Mouse (Mus musculus) midbrain, embryonic 12.5 days (tissue): ENCODE data around the gene Tent4b. TPM values are rescaled to one million over a fixed set of nuclear protein-coding genes. Genes with fewer than 3 reads are reported as not detected.

Experiments
- ATAC-seq: fragments of 200-750 bp; cut with Nextera tagmentation; 2 replicates; pipeline ENCODE4 v1.8.0; 2017; ENCODE audit warnings: low read depth, moderate TSS enrichment, moderate library complexity; ENCODE audit not compliant: low FRiP score
- H3K27ac ChIP-seq: fragments of 300-500 bp; sonication (generic); replicated peaks from 2 replicates; pipeline ENCODE4 v1.5.1; 2016; ENCODE audit warnings: mild to moderate bottlenecking
- H3K27me3 ChIP-seq: fragments of 300-500 bp; sonication (generic); 2 replicates; pipeline ENCODE4 v1.6.1; 2016; ENCODE audit warnings: mild to moderate bottlenecking
- H3K36me3 ChIP-seq: fragments of 300-500 bp; sonication (generic); 2 replicates; pipeline ENCODE4 v1.6.1; 2016
- H3K4me1 ChIP-seq: fragments of 300-500 bp; sonication (generic); 2 replicates; pipeline ENCODE4 v1.6.1; 2016
- H3K4me2 ChIP-seq: fragments of 300-500 bp; sonication (generic); replicated peaks from 2 replicates; pipeline ENCODE4 v1.6.1; 2016; ENCODE audit warnings: mild to moderate bottlenecking, moderate library complexity
- H3K4me3 ChIP-seq: fragments of 300-500 bp; sonication (generic); 2 replicates; pipeline ENCODE4 v1.5.1; 2016; ENCODE audit warnings: mild to moderate bottlenecking
- H3K9ac ChIP-seq: fragments of 300-500 bp; sonication (generic); replicated peaks from 2 replicates; pipeline ENCODE4 v1.6.1; 2016; ENCODE audit warnings: mild to moderate bottlenecking, moderate library complexity
- H3K9me3 ChIP-seq: fragments of 300-500 bp; sonication (generic); 2 replicates; pipeline ENCODE4 v1.6.1; 2016; ENCODE audit warnings: mild to moderate bottlenecking
- WGBS: fragments of 180-500 bp; shearing (Covaris S2); methylation state at CpG from one replicate; pipeline ENCODE4 v1.1.7; 2016; 5-methylcytosine and 5-hydroxymethylcytosine counted together
- polyA plus RNA-seq: library from polyadenylated mRNA; unstranded; fragments of >200 nt; fragmentation: Nextera tagmentation; extraction: Ambion mirVana; gene quantifications from 2 replicates; pipeline ENCODE4 v1.2.1, GENCODE M21; 2016

Tent4b gene
- polyA plus RNA-seq, 1 experiment from 2014 or later: 11.8 TPM

DNA sequence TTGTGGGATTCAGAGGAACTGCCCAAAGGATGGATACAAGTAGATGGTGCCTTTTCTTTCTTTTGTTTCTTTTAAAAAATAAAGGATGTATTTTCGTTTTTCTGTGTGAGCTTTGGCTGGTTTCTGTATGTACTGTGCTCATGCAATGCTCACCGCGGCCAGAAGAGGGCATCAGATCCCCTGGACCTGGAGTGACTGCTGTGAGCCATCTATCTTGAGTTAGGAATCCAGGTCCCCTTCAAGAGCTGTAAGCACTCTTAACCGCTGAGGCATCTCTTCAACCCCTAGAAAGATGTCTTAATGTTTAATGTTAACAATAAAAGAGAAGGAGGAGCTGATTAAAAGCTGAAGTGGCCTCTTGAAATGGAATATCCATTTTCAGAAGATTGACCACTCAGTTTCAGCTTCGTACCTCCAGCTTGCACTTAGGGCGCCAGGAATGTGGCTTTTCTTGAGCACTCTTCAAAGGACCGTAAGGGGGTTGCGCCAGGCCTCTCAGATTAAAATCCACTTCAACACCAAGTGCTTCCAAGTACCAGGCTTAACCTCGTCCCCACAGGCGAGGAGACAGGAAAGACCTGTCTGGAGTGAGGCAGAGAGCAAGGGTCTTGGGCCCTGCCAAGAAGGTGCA is 67.3 kb downstream of the Tent4b start:
- Histone ChIP-seq H3K27ac (no peak overlapping the region), H3K36me3 (no peaks in the 10 kb centered on the region), H3K9ac (no peak overlapping the region), H3K9me3 (no peaks in the 10 kb centered on the region), H3K27me3 (peaks cover 9% of the 10 kb centered on the region), H3K4me3 (no peak overlapping the region), H3K4me1 (peaks cover 9% of the 10 kb centered on the region; the same call in 1 of the 2 replicates), H3K4me2 (no peak overlapping the region)
- no peak for ATAC-seq
- 48% methylated on average over 10 of the region's 10 CpGs for WGBS

DNA sequence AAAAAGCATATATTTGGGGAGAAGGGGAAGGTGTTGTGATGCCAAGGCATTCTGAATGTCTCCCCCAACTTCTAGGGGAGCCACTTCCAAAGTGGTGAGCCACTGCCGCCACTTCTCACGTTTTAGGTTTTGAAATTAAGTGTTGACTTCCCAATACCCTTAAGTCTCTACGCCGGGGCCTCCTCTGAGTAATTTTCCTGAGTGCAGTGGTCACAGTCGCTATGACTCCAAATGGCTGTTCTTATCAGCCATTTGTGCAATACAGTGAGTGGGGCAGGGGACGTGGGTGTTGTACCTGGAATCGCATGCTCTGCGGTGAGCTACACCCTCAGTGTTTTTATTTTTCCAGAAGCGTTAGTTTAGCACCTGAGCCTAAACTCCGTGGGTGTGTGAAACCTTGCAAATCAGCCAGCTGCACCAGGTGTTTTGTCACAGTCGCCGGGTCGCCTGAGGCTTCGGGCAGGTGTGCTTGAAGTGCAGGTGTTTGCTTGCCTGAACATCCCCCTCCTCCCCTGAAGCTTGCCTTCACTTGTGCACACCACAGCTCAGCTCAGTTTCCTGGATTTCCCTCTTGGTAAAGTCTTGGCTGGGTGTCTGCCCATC is 67.9 kb downstream of the Tent4b start:
- Histone ChIP-seq H3K9ac (no peak overlapping the region), H3K27me3 (peaks cover 16% of the 10 kb centered on the region), H3K4me3 (no peak overlapping the region), H3K4me2 (no peak overlapping the region), H3K27ac (no peak overlapping the region), H3K4me1 (peaks cover 9% of the 10 kb centered on the region), H3K9me3 (no peaks in the 10 kb centered on the region), H3K36me3 (no peaks in the 10 kb centered on the region)
- no peak for ATAC-seq
- 88% methylated on average over 14 of the region's 14 CpGs for WGBS

DNA sequence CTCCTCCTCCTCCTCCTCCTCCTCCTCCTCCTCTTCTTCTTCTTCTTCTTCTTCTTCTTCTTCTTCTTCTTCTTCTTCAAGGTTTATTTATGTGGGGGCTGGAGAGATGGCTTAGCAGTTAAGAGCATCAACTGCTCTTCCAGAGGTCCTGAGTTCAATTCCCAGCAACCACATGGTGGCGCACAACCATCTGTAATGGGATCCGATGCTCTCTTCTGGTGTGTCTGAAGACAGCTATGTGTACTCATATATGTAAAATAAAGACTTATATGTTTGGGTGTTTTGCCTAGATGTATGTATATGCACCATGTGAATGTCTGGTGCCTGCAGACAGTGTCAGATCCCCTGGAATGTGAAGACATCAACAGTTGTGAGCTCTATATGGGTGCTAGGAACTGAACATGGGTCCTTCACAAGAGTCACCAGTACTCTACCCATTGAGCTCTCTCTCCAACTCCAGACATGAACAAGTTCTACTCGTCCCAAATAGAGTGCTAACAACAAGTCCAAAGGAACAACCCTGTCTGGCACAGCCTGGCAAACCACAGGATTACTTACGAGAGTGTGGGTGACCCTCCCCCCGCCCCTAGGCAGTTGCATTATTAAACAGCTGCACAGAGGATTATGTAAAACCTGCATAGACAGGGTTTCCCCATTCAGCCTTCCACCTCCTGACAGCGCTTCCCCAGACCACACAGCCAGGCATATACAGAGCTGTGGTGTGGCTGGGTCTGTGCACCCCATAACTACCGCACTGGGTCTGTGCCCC is 70.3 kb downstream of the Tent4b start:
- no peak overlapping the region for H3K27ac ChIP-seq
- peaks cover 16% of the 10 kb centered on the region for H3K4me1 ChIP-seq
- WGBS: 59% methylated on average over 7 of the region's 7 CpGs
- ATAC-seq: no peak
- H3K4me3 ChIP-seq: no peak overlapping the region
- H3K27me3 ChIP-seq: peaks cover 39% of the 10 kb centered on the region
- no peaks in the 10 kb centered on the region for H3K9me3 ChIP-seq
- no peak overlapping the region for H3K4me2 ChIP-seq
- no peak overlapping the region for H3K9ac ChIP-seq
- H3K36me3 ChIP-seq: no peaks in the 10 kb centered on the region

DNA sequence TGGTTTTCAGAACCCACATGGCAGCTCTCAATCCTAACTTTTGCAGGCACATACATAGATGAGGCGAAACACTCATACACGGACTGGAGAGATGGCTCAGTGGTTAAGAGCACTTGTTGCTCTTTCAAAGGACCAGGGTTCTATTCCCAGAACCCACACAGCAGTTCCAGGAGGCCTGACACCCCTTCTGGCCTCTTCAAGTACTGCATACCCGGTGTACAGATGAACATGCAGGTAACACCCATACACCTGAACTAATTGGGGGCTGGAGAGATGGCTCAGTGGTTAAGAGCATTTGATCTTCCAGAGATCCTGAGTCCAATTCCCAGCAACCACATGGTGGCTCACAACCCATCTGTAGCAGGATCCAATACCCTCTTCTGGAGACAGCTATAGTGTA is 71.1 kb downstream of the Tent4b start:
- H3K9ac ChIP-seq: no peak overlapping the region
- no peak overlapping the region for H3K4me2 ChIP-seq
- 73% methylated on average over 3 of the region's 3 CpGs for WGBS
- no peak overlapping the region for H3K4me3 ChIP-seq
- no peak overlapping the region for H3K27ac ChIP-seq
- no peaks in the 10 kb centered on the region for H3K9me3 ChIP-seq
- no peak for ATAC-seq
- H3K36me3 ChIP-seq: no peaks in the 10 kb centered on the region
- H3K4me1 ChIP-seq: peaks cover 16% of the 10 kb centered on the region
- peaks cover 45% of the 10 kb centered on the region for H3K27me3 ChIP-seq

DNA sequence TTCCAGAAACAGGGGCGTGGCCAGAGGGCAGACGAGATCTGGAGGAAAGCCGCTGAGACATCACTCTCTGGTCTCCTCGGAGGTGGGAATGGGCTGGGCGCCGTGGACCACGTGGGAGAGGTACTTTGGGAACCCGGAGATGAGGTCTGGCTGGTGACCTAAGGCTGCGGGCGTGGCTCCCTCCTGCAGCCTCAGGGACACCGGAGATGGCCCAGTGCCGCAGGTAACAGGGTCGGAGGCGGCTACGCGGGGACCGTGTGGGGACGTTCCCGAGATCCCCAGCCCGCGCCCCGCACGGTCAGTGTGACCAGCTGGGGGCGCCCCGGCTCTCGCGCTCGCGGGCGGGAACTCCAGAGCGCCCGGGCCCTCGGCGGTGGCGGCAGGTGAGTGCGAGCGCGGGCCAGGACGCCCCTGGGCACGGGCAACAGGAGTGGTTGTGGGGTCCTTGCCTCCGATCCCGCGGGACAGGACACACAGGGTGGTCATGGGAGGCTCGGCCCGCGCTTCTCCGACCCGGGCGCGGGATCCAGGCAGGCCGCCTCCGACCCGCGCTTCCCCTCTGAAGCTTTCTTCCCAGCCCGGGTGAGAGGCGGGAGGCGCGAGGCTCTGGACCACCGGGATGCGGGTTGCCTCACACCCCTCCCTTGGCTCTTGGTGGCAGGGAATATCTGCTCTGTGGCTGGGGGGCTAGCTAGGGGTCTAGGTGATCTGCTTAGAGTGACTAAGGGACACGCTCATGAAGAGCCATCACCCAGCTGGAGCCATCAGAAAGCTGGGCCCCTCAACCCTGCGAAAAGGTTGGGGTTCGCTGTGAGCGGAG is 73.4 kb downstream of the Tent4b start, which contains the start of gene Adcy7:
Adcy7 (plus strand) TSS at position 173 of the 820 bp plus-strand sequence.
- Histone ChIP-seq H3K9ac (peak within 1 kb of the TSS; percentile 65), H3K36me3 (no peaks in the 10 kb centered on the region), H3K4me1 (peaks cover 10% of the 10 kb centered on the region), H3K4me2 (peak within 1 kb of the TSS; percentile 83), H3K9me3 (no peaks in the 10 kb centered on the region), H3K4me3 (peak within 1 kb of the TSS; percentile 47), H3K27me3 (peaks cover 45% of the 10 kb centered on the region), H3K27ac (no peak within 1 kb of the TSS)
- ATAC-seq: peak; percentile 56; the same call in 1 of the 2 replicates
- WGBS: 4% methylated on average over 61 of the region's 64 CpGs

- H3K9ac ChIP-seq: peak overlapping the region; percentile 65; the same call in 1 of the 2 replicates
- H3K9me3 ChIP-seq: no peaks in the 10 kb centered on the region
- peaks cover 10% of the 10 kb centered on the region for H3K4me1 ChIP-seq
- 71% methylated on average over 7 of the region's 7 CpGs for WGBS
- ATAC-seq: no peak
- H3K27me3 ChIP-seq: peaks cover 45% of the 10 kb centered on the region
- H3K4me2 ChIP-seq: peak overlapping the region; percentile 83
- no peak overlapping the region for H3K27ac ChIP-seq
- 0 out of 2 replicates have a peak overlapping the region, but pooled peaks have one; percentile 47 for H3K4me3 ChIP-seq
- H3K36me3 ChIP-seq: no peaks in the 10 kb centered on the region
These were observed 74.0 kb downstream of the Tent4b start for GRCm38 (mm10) chr8:88273051-88273430.

DNA sequence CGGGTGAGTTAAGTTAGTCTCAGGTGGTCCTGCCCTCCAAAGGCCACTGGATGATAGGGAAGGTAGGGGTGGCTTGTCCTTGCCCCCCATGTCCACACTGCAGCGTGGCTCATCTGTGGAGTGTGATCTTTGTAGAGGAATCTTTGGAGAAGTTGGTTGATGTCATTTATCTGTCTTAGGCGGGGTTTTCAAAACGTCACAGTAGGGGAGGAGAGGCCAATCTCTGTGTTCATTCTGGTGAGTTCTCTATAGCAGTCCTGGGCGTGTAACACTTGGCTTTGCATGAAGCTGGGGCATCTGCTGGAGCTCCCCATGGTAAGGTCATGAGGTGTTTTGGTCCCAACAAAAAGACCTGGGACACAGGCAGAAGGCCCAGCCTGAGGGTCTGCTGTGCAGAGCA is 75.1 kb downstream of the Tent4b start:
- no peaks in the 10 kb centered on the region for H3K36me3 ChIP-seq
- H3K4me1 ChIP-seq: peaks cover 10% of the 10 kb centered on the region
- H3K4me2 ChIP-seq: no peak overlapping the region
- no peak overlapping the region for H3K4me3 ChIP-seq
- no peak overlapping the region for H3K27ac ChIP-seq
- WGBS: 87% methylated on average over 5 of the region's 5 CpGs
- no peaks in the 10 kb centered on the region for H3K9me3 ChIP-seq
- ATAC-seq: no peak
- no peak overlapping the region for H3K9ac ChIP-seq
- peaks cover 45% of the 10 kb centered on the region for H3K27me3 ChIP-seq

DNA sequence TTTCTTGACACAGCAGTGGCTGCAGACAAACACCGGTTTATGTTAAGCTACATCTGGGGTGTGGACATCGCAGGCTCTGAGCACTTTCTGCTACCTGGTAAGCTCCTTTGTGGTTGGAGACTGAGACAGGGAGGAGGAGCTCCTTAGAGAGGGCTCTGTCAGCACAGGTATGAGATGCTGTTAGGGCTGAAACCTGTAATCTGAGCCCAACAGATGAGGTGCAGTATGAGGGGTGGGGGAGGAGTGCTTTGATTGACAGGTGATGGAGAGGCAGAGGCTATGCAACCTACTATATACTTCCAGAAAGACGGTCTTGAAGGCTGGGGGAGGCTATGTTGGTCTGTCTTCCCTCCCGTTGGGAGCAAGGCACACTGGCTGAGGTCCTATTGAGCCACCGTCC is 80.2 kb downstream of the Tent4b start:
- Histone ChIP-seq H3K27ac (no peak overlapping the region), H3K9ac (no peak overlapping the region), H3K4me2 (no peak overlapping the region), H3K36me3 (no peaks in the 10 kb centered on the region), H3K9me3 (no peaks in the 10 kb centered on the region), H3K4me1 (no peaks in the 10 kb centered on the region), H3K27me3 (peaks cover 6% of the 10 kb centered on the region; the same call in 1 of the 2 replicates), H3K4me3 (no peak overlapping the region)
- WGBS: 65% methylated on average over 5 of the region's 5 CpGs
- ATAC-seq: no peak

DNA sequence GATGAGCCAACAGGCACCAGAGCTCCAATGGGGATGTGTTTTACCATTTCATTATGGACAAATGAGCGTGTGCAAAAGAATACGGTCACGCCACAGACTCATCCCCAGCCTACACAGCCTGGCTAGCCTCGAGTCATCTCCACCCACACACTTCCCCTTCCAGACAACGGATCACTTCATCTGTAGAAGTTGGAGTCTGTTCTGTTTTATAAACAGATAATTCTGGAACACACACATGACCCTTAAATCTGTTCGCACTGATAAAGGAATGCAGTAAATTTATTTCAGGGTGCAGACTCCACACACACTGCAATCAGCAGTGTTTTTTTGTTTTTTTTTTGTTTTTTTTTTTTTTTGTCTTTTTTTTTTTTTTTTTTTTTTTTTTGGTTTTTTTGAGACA is 80.7 kb downstream of the Tent4b start:
- Histone ChIP-seq H3K27ac (no peak overlapping the region), H3K4me3 (no peak overlapping the region), H3K4me1 (no peaks in the 10 kb centered on the region), H3K9me3 (no peaks in the 10 kb centered on the region), H3K9ac (no peak overlapping the region), H3K36me3 (no peaks in the 10 kb centered on the region), H3K4me2 (no peak overlapping the region), H3K27me3 (peaks cover 3% of the 10 kb centered on the region; the same call in 1 of the 2 replicates)
- WGBS: 85% methylated on average over 6 of the region's 6 CpGs
- ATAC-seq: no peak

GRCm38 (mm10) chr8:88280904-88281303 is 81.9 kb downstream of the Tent4b start:
- Histone ChIP-seq H3K4me2 (no peak overlapping the region), H3K27ac (no peak overlapping the region), H3K9me3 (no peaks in the 10 kb centered on the region), H3K4me3 (no peak overlapping the region), H3K4me1 (no peaks in the 10 kb centered on the region), H3K9ac (no peak overlapping the region), H3K36me3 (no peaks in the 10 kb centered on the region), H3K27me3 (no peaks in the 10 kb centered on the region)
- WGBS: 81% methylated on average over 7 of the region's 7 CpGs
- ATAC-seq: no peak

GRCm38 (mm10) chr8:88282684-88283083 is 83.7 kb downstream of the Tent4b start:
- ATAC-seq: no peak
- WGBS: 59% methylated on average over 8 of the region's 8 CpGs
- H3K4me1 ChIP-seq: no peaks in the 10 kb centered on the region
- H3K27me3 ChIP-seq: no peaks in the 10 kb centered on the region
- no peak overlapping the region for H3K4me3 ChIP-seq
- H3K9me3 ChIP-seq: no peaks in the 10 kb centered on the region
- no peak overlapping the region for H3K27ac ChIP-seq
- no peaks in the 10 kb centered on the region for H3K36me3 ChIP-seq
- no peak overlapping the region for H3K4me2 ChIP-seq
- H3K9ac ChIP-seq: no peak overlapping the region
